Mouse (Mus musculus) stomach, embryonic 14.5 days (tissue): ENCODE measurements around the gene Slc25a10. TPM values are rescaled to one million over a fixed set of nuclear protein-coding genes. Genes with fewer than 3 reads are reported as not detected.

Experiments
- ATAC-seq: fragments of 200-750 bp; cut with Nextera tagmentation; 2 replicates; pipeline ENCODE4 v1.8.0; 2017; ENCODE audit warnings: low read depth, moderate TSS enrichment; ENCODE audit not compliant: insufficient number of reproducible peaks, insufficient read depth, low FRiP score
- H3K27ac ChIP-seq: fragments of 300-500 bp; sonication (generic); 2 replicates; pipeline ENCODE4 v1.5.1; 2014; ENCODE audit warnings: mild to moderate bottlenecking, low read length, moderate library complexity, mixed read lengths
- H3K27me3 ChIP-seq: fragments of 300-500 bp; sonication (generic); 2 replicates; pipeline ENCODE4 v1.6.1; 2014; ENCODE audit warnings: low read length, control low read depth, mixed read lengths; ENCODE audit not compliant: control insufficient read depth, insufficient read depth
- H3K36me3 ChIP-seq: fragments of 300-500 bp; sonication (generic); 2 replicates; pipeline ENCODE4 v1.6.1; 2014; ENCODE audit warnings: mild to moderate bottlenecking, control low read depth, low read length, moderate library complexity, mixed read lengths; ENCODE audit not compliant: control insufficient read depth, insufficient read depth
- H3K4me1 ChIP-seq: fragments of 300-500 bp; sonication (generic); 2 replicates; pipeline ENCODE4 v1.6.1; 2014; ENCODE audit warnings: low read length, control low read depth, mixed read lengths; ENCODE audit not compliant: control insufficient read depth, insufficient read depth
- H3K4me2 ChIP-seq: fragments of 300-500 bp; sonication (generic); replicated peaks from 2 replicates; pipeline ENCODE4 v1.6.1; 2014; ENCODE audit warnings: low read depth, low read length, control low read depth
- H3K4me3 ChIP-seq: fragments of 300-500 bp; sonication (generic); 2 replicates; pipeline ENCODE4 v1.5.1; 2014; ENCODE audit warnings: low read depth, low read length, control low read depth
- H3K9ac ChIP-seq: fragments of 300-500 bp; sonication (generic); replicated peaks from 2 replicates; pipeline ENCODE4 v1.6.1; 2014; ENCODE audit warnings: low read depth, mild to moderate bottlenecking, control low read depth, low read length, moderate library complexity, mixed read lengths
- H3K9me3 ChIP-seq: fragments of 300-500 bp; sonication (generic); 2 replicates; pipeline ENCODE4 v1.6.1; 2016; ENCODE audit warnings: low read depth, low read length, control low read depth; ENCODE audit not compliant: control insufficient read depth
- WGBS: fragments of 180-500 bp; shearing (Covaris S2); extraction: QIAGEN DNeasy Blood & Tissue Kit; methylation state at CpG from one replicate; pipeline ENCODE4 v1.1.7; 2014; 5-methylcytosine and 5-hydroxymethylcytosine counted together
- polyA plus RNA-seq: library from polyadenylated mRNA; unstranded; fragments of >200 nt; fragmentation: Nextera tagmentation; extraction: Ambion mirVana; gene quantifications from 2 replicates; pipeline ENCODE4 v1.2.1, GENCODE M21; 2014

The Slc25a10 gene
- polyA plus RNA-seq, 1 experiment from 2014 or later: 66.5 TPM

GRCm38 (mm10) chr11:120499894-120500293, 8.3 kb downstream of the Slc25a10 start:
- Histone ChIP-seq H3K4me1 (no peaks in the 10 kb centered on the region), H3K27me3 (no peaks in the 10 kb centered on the region), H3K27ac (peak overlapping the region; percentile 78; the same call in 1 of the 2 replicates), H3K4me3 (no peak overlapping the region), H3K4me2 (no peak overlapping the region), H3K9ac (no peak overlapping the region), H3K9me3 (no peaks in the 10 kb centered on the region), H3K36me3 (peaks cover 34% of the 10 kb centered on the region)
- WGBS: 71% methylated on average over 6 of the region's 6 CpGs
- no peak for ATAC-seq

- Histone ChIP-seq H3K4me2 (no peak overlapping the region), H3K4me1 (no peaks in the 10 kb centered on the region), H3K9me3 (no peaks in the 10 kb centered on the region), H3K9ac (no peak overlapping the region), H3K27ac (peak overlapping the region; percentile 78; the same call in 1 of the 2 replicates), H3K4me3 (no peak overlapping the region), H3K27me3 (no peaks in the 10 kb centered on the region), H3K36me3 (peaks cover 29% of the 10 kb centered on the region)
- 20% methylated on average over 3 of the region's 3 CpGs for WGBS
- ATAC-seq: peak; percentile 57; the same call in 1 of the 2 replicates
These were observed 8.7 kb downstream of the Slc25a10 start for GRCm38 (mm10) chr11:120500357-120500756.

- WGBS: 58% methylated on average over 6 of the region's 6 CpGs
- Histone ChIP-seq H3K27ac (no peak overlapping the region; the same call in 1 of the 2 replicates), H3K4me2 (no peak overlapping the region)
These were observed 9.4 kb downstream of the Slc25a10 start for GRCm38 (mm10) chr11:120501018-120501417.

GRCm38 (mm10) chr11:120501701-120502100, 10.1 kb downstream of the Slc25a10 start:
- Histone ChIP-seq H3K36me3 (peaks cover 16% of the 10 kb centered on the region), H3K27me3 (no peaks in the 10 kb centered on the region), H3K9ac (no peak overlapping the region), H3K9me3 (no peaks in the 10 kb centered on the region), H3K4me2 (no peak overlapping the region), H3K27ac (no peak overlapping the region), H3K4me3 (no peak overlapping the region), H3K4me1 (peaks cover 4% of the 10 kb centered on the region; the same call in 1 of the 2 replicates)
- ATAC-seq: no peak
- 89% methylated on average over 4 of the region's 4 CpGs for WGBS

More at GRCm38 (mm10) chr11:120501018-120501417, 9.4 kb downstream of the Slc25a10 start:
- Histone ChIP-seq H3K9ac (no peak overlapping the region), H3K4me1 (no peaks in the 10 kb centered on the region), H3K9me3 (no peaks in the 10 kb centered on the region), H3K4me3 (no peak overlapping the region), H3K27me3 (no peaks in the 10 kb centered on the region), H3K36me3 (peaks cover 23% of the 10 kb centered on the region)
- ATAC-seq: no peak

- H3K4me3 ChIP-seq: no peak overlapping the region
- peaks cover 10% of the 10 kb centered on the region for H3K4me1 ChIP-seq
- no peaks in the 10 kb centered on the region for H3K9me3 ChIP-seq
- H3K4me2 ChIP-seq: no peak overlapping the region
- H3K27me3 ChIP-seq: no peaks in the 10 kb centered on the region
- H3K9ac ChIP-seq: no peak overlapping the region
- no peak overlapping the region for H3K27ac ChIP-seq
- 77% methylated on average over 3 of the region's 3 CpGs for WGBS
- no peak for ATAC-seq
- H3K36me3 ChIP-seq: no peaks in the 10 kb centered on the region
These were observed 14.0 kb downstream of the Slc25a10 start for GRCm38 (mm10) chr11:120505661-120506060.

GRCm38 (mm10) chr11:120506899-120507298, 15.3 kb downstream of the Slc25a10 start:
- no peaks in the 10 kb centered on the region for H3K27me3 ChIP-seq
- H3K27ac ChIP-seq: peak overlapping the region; percentile 77
- H3K4me3 ChIP-seq: no peak overlapping the region
- H3K4me1 ChIP-seq: peaks cover 10% of the 10 kb centered on the region
- no peaks in the 10 kb centered on the region for H3K36me3 ChIP-seq
- H3K9me3 ChIP-seq: no peaks in the 10 kb centered on the region
- no peak overlapping the region for H3K4me2 ChIP-seq
- no peak overlapping the region for H3K9ac ChIP-seq
- peak; percentile 51 for ATAC-seq
- WGBS: 61% methylated on average over 4 of the region's 4 CpGs

- 57% methylated on average over 13 of the region's 13 CpGs for WGBS
- Histone ChIP-seq H3K4me2 (no peak overlapping the region), H3K36me3 (no peaks in the 10 kb centered on the region), H3K27me3 (no peaks in the 10 kb centered on the region), H3K9me3 (no peaks in the 10 kb centered on the region), H3K9ac (no peak overlapping the region), H3K27ac (peak overlapping the region; percentile 79), H3K4me1 (peaks cover 10% of the 10 kb centered on the region), H3K4me3 (no peak overlapping the region)
- ATAC-seq: peak; percentile 83
These were observed 16.1 kb downstream of the Slc25a10 start for GRCm38 (mm10) chr11:120507611-120508289.

- Histone ChIP-seq H3K27me3 (no peaks in the 10 kb centered on the region), H3K4me3 (no peak overlapping the region), H3K9ac (no peak overlapping the region), H3K36me3 (no peaks in the 10 kb centered on the region), H3K27ac (peak overlapping the region; percentile 79), H3K4me2 (no peak overlapping the region), H3K9me3 (no peaks in the 10 kb centered on the region), H3K4me1 (peaks cover 10% of the 10 kb centered on the region)
- ATAC-seq: no peak; the same call in 1 of the 2 replicates
- WGBS: 71% methylated on average over 9 of the region's 9 CpGs
These were observed 16.7 kb downstream of the Slc25a10 start for GRCm38 (mm10) chr11:120508290-120508870.
